Mouse (Mus musculus) liver, postnatal 0 days (tissue): ENCODE measurements around the gene Gm2696.

Experiments used
- CTCF ChIP-seq: sonication (generic); IDR thresholded peaks from 2 replicates; pipeline ENCODE4 v1.5.1; 2016; ENCODE audit warnings: antibody characterized with exemption, low read depth
- EP300 ChIP-seq: IDR thresholded peaks from 2 replicates; pipeline ENCODE4 v1.6.1; 2016; ENCODE audit warnings: antibody characterized with exemption, low read depth, mild to moderate bottlenecking

GRCm38 (mm10) chr10:77847538-77847937, 33.1 kb downstream of the Gm2696 start:
- TF ChIP-seq CTCF (no peak), EP300 (no peak)
